Mouse (Mus musculus): Measurements from ENCODE around the gene Srek1.
A peak's percentile ranks its signal among the peaks of the same experiment; 100 is the strongest.

Srek1 gene

GRCm38 (mm10) chr13:103774119-103774757 lies at the start of gene Srek1:
Srek1 (minus strand) TSS chr13:103774608.
- peak; percentile 95 for DNase-seq (ENCODE audit: low spot score)

- no peak for DNase-seq (ENCODE audit: low spot score)
These were observed 47.9 kb upstream of the Srek1 start for GRCm38 (mm10) chr13:103822270-103822669.

- DNase-seq (ENCODE audit: low spot score): no peak
These were observed 45.0 kb upstream of the Srek1 start for GRCm38 (mm10) chr13:103819377-103819776.

GRCm38 (mm10) chr13:103817935-103818334 lies 43.5 kb upstream of the Srek1 start:
- no peak for DNase-seq (ENCODE audit: low spot score)

GRCm38 (mm10) chr13:103807464-103807863 lies 33.1 kb upstream of the Srek1 start:
- no peak for DNase-seq (ENCODE audit: low spot score)

DNA sequence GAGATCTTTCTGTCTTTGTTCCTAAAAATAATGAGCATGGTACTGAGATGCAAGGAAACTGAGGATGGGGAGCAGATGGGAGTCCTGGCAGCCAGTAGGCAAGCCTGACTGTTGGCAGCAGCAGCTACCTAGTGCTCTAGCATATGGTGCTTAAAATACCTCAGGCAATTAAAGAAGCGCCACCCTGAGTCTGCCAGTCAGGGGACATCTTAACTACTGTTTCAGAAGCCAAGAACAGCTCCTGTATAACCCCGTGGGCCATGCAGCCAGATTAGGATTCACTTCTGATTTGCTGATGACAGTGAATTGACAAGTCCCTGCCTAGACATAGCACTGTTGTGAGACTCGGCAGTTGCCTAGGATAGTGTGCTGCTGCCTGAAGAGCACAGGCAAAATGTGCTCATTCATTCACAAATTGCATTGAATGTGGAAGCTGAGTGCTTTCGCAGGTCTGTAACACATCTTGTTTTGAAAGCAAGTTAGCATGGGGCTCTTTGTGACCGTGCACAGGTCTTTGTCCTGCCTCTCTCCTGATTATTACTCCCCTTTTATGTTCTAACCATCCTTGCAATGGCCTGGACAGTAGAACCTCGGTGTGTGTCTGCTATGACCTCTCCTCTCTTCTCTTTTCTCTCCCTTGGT lies 31.9 kb upstream of the Srek1 start:
- no peak for DNase-seq (ENCODE audit: low spot score)

- DNase-seq (ENCODE audit: low spot score): no peak
These were observed 29.3 kb upstream of the Srek1 start for GRCm38 (mm10) chr13:103803721-103804120.

DNA sequence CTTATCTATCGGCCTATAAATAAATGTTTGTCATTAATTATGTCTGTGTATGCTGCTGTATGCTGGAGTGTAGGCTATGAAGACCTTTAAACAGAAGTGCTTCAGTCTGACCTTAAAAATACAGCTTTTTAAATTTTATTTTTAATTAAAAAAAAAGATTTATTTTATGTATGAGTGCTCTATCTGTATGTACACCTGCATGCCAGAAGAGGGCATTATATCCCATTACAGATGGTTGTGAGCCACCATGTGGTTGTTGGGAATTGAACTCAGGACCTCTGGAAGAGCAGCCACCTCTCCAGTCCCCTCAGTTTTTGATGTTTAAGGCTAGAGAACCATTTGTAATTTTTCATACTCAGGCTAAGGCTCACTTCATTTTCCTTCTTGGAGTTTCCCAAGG lies 26.6 kb upstream of the Srek1 start:
- no peak for DNase-seq (ENCODE audit: low spot score)

- no peak for DNase-seq (ENCODE audit: low spot score)
These were observed 20.5 kb upstream of the Srek1 start for GRCm38 (mm10) chr13:103794688-103795543.

GRCm38 (mm10) chr13:103779922-103780585 lies 5.6 kb upstream of the Srek1 start:
- peak; percentile 29 for DNase-seq (ENCODE audit: low spot score)

DNA sequence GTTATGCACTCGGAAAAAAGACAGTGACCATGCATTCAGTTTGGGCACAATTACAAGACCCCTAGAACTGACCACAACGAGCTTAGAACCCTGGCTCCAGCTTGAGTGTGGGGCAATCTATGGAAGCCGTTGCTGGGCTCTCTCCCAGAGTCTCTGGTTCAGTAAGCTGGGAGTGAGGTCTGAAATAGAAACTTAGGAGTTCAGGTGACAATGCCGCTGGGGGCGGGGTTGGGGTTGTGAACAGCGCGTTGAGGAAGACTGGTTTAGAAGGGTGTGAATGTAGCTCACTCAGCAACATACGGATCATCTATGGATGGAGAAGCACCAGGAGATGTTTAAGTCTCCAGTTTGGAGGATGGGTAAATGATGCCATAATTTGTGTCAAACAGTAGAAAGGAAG lies 2.7 kb upstream of the Srek1 start:
- DNase-seq (ENCODE audit: low spot score): no peak

DNA sequence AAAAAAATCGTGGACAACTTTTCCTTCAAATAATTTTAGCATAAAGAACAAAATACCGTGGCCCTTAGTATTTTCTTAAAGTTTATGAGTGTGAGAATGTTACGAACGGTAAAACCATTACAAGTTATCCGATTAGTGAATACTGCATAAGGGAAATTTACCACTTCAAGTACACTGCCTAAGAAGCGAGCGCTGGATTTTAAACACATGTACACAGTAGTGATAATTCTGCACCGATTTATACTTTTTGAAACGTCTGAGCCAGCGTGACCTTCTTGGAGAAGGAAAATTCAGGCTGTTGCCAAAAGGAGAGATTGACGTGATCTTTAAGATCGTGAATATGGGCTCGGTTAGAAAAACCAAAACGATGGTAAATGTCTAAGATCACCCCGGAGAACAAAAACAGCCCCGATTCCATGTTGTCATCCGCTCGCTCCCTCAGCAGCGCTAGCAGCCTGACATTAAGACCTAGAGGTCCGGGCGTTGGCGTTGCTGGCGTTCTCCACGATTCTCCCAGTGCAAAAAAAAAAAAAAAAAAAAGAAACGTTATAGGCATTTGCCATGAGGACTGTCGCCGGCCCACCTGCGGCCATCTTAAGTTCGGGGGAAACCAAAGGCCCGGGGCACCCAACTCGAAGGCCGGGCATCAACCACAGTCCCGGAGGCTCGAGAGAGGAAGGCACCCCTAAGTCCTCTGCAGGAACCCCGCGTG lies 845 bp downstream of the Srek1 start:
- DNase-seq (ENCODE audit: low spot score): no peak

DNA sequence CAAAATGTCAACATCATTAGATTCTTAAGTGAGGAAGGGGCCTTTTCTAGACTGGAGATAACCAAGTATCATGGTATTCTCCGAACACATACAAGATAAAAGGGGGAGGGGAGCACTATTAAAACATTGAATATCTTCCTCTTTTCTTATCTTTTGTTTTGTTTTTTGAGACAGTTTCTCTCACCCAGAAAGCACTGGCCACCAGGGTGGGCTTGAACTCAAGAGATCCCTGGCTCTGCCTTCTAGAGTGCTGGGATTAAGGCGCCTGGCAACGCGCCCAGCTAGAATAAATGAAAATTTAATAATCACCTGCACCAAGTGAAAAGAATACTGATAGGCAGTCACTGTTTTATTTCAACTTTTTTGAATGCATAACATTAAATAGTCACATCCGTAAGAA lies 1.5 kb downstream of the Srek1 start:
- no peak for DNase-seq (ENCODE audit: low spot score)

GRCm38 (mm10) chr13:103770821-103771220 lies 3.6 kb downstream of the Srek1 start:
- no peak for DNase-seq (ENCODE audit: low spot score)

GRCm38 (mm10) chr13:103767935-103768334 lies 6.5 kb downstream of the Srek1 start:
- no peak for DNase-seq (ENCODE audit: low spot score)

- no peak for DNase-seq (ENCODE audit: low spot score)
These were observed 10.8 kb downstream of the Srek1 start for GRCm38 (mm10) chr13:103763640-103764039.

DNA sequence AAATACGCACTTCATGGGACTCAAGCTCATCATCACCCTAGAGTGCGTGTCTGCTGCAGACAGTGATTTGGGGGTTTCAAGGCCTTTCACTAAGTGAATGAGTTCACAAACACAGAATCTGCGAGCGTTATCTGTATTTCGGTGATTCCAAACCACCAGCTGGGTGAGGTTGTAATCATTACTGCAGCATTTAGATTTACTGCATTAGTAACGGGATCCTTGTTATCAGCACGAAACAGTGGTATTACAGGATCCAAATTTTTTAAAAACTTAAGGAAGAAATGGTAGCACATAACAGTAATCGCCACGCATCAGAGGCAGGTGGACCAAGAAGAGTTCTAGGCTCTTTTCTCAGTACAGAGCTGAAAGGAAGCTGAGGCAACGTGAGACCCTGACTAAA lies 12.4 kb downstream of the Srek1 start:
- no peak for DNase-seq (ENCODE audit: low spot score)

DNA sequence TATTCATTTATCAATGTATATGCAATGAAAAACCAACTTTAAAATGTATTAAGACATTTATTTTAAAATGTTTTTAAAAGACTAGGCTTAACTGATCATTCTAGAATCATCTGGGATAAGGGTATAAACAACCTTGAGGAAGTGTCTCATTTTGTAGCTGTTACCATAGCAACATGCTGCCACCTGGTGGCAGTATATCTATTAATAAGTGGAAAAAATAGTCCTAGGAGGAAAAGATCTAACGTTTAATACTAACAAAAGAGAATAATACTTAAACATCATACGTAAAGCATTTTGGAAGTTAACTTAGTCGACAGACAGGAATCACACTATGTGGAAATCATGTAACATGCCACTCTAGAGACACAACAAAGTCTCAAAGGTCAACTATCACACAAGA lies 23.0 kb downstream of the Srek1 start:
- peak; percentile 15 for DNase-seq (ENCODE audit: low spot score)

GRCm38 (mm10) chr13:103745688-103746087 lies 28.7 kb downstream of the Srek1 start:
- DNase-seq (ENCODE audit: low spot score): no peak

- DNase-seq (ENCODE audit: low spot score): no peak
These were observed 29.2 kb downstream of the Srek1 start for GRCm38 (mm10) chr13:103745160-103745559.

- DNase-seq (ENCODE audit: low spot score): no peak
These were observed 38.9 kb downstream of the Srek1 start for GRCm38 (mm10) chr13:103735330-103736007.
